Mouse (Mus musculus) hindbrain, embryonic 10.5 days (tissue): ENCODE measurements at regions not wholly inside any gene's neighbourhood (a gene's known extent, or its start where the extent isn't known, plus 50 kb on each side); places are given as distances from the start of the nearest gene placed in this dataset.

Source experiments
- DNase-seq: peaks from one replicate; pipeline ENCODE4 v3.0.0-alpha.2; 2017; ENCODE audit warnings: low spot score
- H3K27ac ChIP-seq: fragments of 300-500 bp; sonication (generic); 2 replicates; pipeline ENCODE4 v1.5.1; 2016; ENCODE audit warnings: mild to moderate bottlenecking, moderate library complexity
- H3K27me3 ChIP-seq: fragments of 300-500 bp; sonication (generic); 2 replicates; pipeline ENCODE4 v1.6.1; 2016; ENCODE audit warnings: mild to moderate bottlenecking; ENCODE audit not compliant: poor library complexity, insufficient read depth, severe bottlenecking
- H3K36me3 ChIP-seq: fragments of 300-500 bp; sonication (generic); 2 replicates; pipeline ENCODE4 v1.6.1; 2016; ENCODE audit warnings: mild to moderate bottlenecking, moderate library complexity
- H3K4me1 ChIP-seq: fragments of 300-500 bp; sonication (generic); replicated peaks from 2 replicates; pipeline ENCODE4 v1.6.1; 2016; ENCODE audit warnings: mild to moderate bottlenecking
- H3K4me3 ChIP-seq: fragments of 300-500 bp; sonication (generic); 2 replicates; pipeline ENCODE4 v1.5.1; 2016; ENCODE audit warnings: mild to moderate bottlenecking, moderate library complexity
- H3K9me3 ChIP-seq: fragments of 300-500 bp; sonication (generic); 2 replicates; pipeline ENCODE4 v1.6.1; 2016; ENCODE audit warnings: mild to moderate bottlenecking, moderate library complexity
- WGBS: fragments of 180-500 bp; shearing (Covaris S2); methylation state at CpG from one replicate; pipeline ENCODE4 v1.1.7; 2016; 5-methylcytosine and 5-hydroxymethylcytosine counted together

GRCm38 (mm10) chr10:16537660-16538059 is 1185.4 kb upstream of the Cited2 start:
- Histone ChIP-seq H3K27ac (no peak overlapping the region), H3K27me3 (no peaks in the 10 kb centered on the region), H3K4me1 (no peaks in the 10 kb centered on the region), H3K4me3 (no peak overlapping the region), H3K36me3 (no peaks in the 10 kb centered on the region), H3K9me3 (no peaks in the 10 kb centered on the region)
- WGBS = 59% methylated on average over 3 of the region's 3 CpGs
- no peak for DNase-seq

GRCm38 (mm10) chr10:16538379-16538778 is 1184.6 kb upstream of the Cited2 start:
- Histone ChIP-seq H3K27me3 (no peaks in the 10 kb centered on the region), H3K9me3 (no peaks in the 10 kb centered on the region), H3K27ac (no peak overlapping the region), H3K36me3 (no peaks in the 10 kb centered on the region), H3K4me1 (no peaks in the 10 kb centered on the region), H3K4me3 (no peak overlapping the region)
- 47% methylated on average over 1 of the region's 1 CpGs for WGBS
- DNase-seq = no peak

- WGBS = 15% methylated on average over 1 of the region's 1 CpGs
- H3K9me3 ChIP-seq = no peaks in the 10 kb centered on the region
- no peak overlapping the region for H3K4me3 ChIP-seq
- H3K27ac ChIP-seq = no peak overlapping the region
- H3K4me1 ChIP-seq = no peaks in the 10 kb centered on the region
- peak; percentile 28 for DNase-seq
- no peaks in the 10 kb centered on the region for H3K27me3 ChIP-seq
- no peaks in the 10 kb centered on the region for H3K36me3 ChIP-seq
These were observed 1177.6 kb upstream of the Cited2 start for GRCm38 (mm10) chr10:16545445-16545844.

- DNase-seq = no peak
- Histone ChIP-seq H3K4me3 (no peak overlapping the region), H3K27ac (no peak overlapping the region), H3K9me3 (no peaks in the 10 kb centered on the region), H3K36me3 (no peaks in the 10 kb centered on the region), H3K4me1 (no peaks in the 10 kb centered on the region), H3K27me3 (no peaks in the 10 kb centered on the region)
- WGBS = 76% methylated on average over 3 of the region's 3 CpGs
These were observed 1170.0 kb upstream of the Cited2 start for GRCm38 (mm10) chr10:16552861-16553635.

- H3K27ac ChIP-seq = no peak overlapping the region
- no peak overlapping the region for H3K4me3 ChIP-seq
- no peaks in the 10 kb centered on the region for H3K36me3 ChIP-seq
- 79% methylated on average over 1 of the region's 1 CpGs for WGBS
- H3K27me3 ChIP-seq = no peaks in the 10 kb centered on the region
- no peak for DNase-seq
- no peaks in the 10 kb centered on the region for H3K4me1 ChIP-seq
- H3K9me3 ChIP-seq = no peaks in the 10 kb centered on the region
These were observed 1148.5 kb upstream of the Cited2 start for GRCm38 (mm10) chr10:16574568-16574967.

- no peak overlapping the region for H3K27ac ChIP-seq
- no peaks in the 10 kb centered on the region for H3K36me3 ChIP-seq
- 88% methylated on average over 4 of the region's 4 CpGs for WGBS
- no peaks in the 10 kb centered on the region for H3K4me1 ChIP-seq
- H3K9me3 ChIP-seq = no peaks in the 10 kb centered on the region
- DNase-seq = no peak
- H3K4me3 ChIP-seq = no peak overlapping the region
- H3K27me3 ChIP-seq = no peaks in the 10 kb centered on the region
These were observed 1144.4 kb upstream of the Cited2 start for GRCm38 (mm10) chr10:16578554-16579078.

- Histone ChIP-seq H3K27ac (no peak overlapping the region), H3K4me1 (no peaks in the 10 kb centered on the region), H3K4me3 (no peak overlapping the region), H3K9me3 (no peaks in the 10 kb centered on the region), H3K27me3 (no peaks in the 10 kb centered on the region), H3K36me3 (no peaks in the 10 kb centered on the region)
- no peak for DNase-seq
- WGBS = 86% methylated on average over 3 of the region's 3 CpGs
These were observed 1142.8 kb upstream of the Cited2 start for GRCm38 (mm10) chr10:16580200-16580599.

- no peaks in the 10 kb centered on the region for H3K4me1 ChIP-seq
- no peak overlapping the region for H3K27ac ChIP-seq
- DNase-seq = no peak
- no peaks in the 10 kb centered on the region for H3K27me3 ChIP-seq
- H3K4me3 ChIP-seq = no peak overlapping the region
- H3K36me3 ChIP-seq = no peaks in the 10 kb centered on the region
- no peaks in the 10 kb centered on the region for H3K9me3 ChIP-seq
- 84% methylated on average over 2 of the region's 2 CpGs for WGBS
These were observed 1134.2 kb upstream of the Cited2 start for GRCm38 (mm10) chr10:16588833-16589232.

GRCm38 (mm10) chr10:16589399-16589798 is 1133.6 kb upstream of the Cited2 start:
- WGBS = 86% methylated on average over 3 of the region's 3 CpGs
- Histone ChIP-seq H3K9me3 (no peaks in the 10 kb centered on the region), H3K4me1 (no peaks in the 10 kb centered on the region), H3K4me3 (no peak overlapping the region), H3K27ac (no peak overlapping the region), H3K27me3 (no peaks in the 10 kb centered on the region), H3K36me3 (no peaks in the 10 kb centered on the region)
- DNase-seq = no peak

GRCm38 (mm10) chr10:16592870-16593269 is 1130.1 kb upstream of the Cited2 start:
- DNase-seq = no peak
- H3K4me3 ChIP-seq = no peak overlapping the region
- H3K9me3 ChIP-seq = no peaks in the 10 kb centered on the region
- no peaks in the 10 kb centered on the region for H3K4me1 ChIP-seq
- whole genome bisulfite sequencing = 90% methylated on average over 4 of the region's 4 CpGs
- no peaks in the 10 kb centered on the region for H3K36me3 ChIP-seq
- no peak overlapping the region for H3K27ac ChIP-seq
- no peaks in the 10 kb centered on the region for H3K27me3 ChIP-seq

- Histone ChIP-seq H3K27me3 (no peaks in the 10 kb centered on the region), H3K36me3 (no peaks in the 10 kb centered on the region), H3K4me3 (no peak overlapping the region), H3K9me3 (no peaks in the 10 kb centered on the region), H3K27ac (no peak overlapping the region), H3K4me1 (no peaks in the 10 kb centered on the region)
- WGBS = 85% methylated on average over 1 of the region's 1 CpGs
- no peak for DNase-seq
These were observed 1123.0 kb upstream of the Cited2 start for GRCm38 (mm10) chr10:16600041-16600440.

GRCm38 (mm10) chr10:16600551-16601224 is 1122.3 kb upstream of the Cited2 start:
- Histone ChIP-seq H3K27me3 (no peaks in the 10 kb centered on the region), H3K4me1 (no peaks in the 10 kb centered on the region), H3K36me3 (no peaks in the 10 kb centered on the region), H3K27ac (no peak overlapping the region), H3K4me3 (no peak overlapping the region), H3K9me3 (no peaks in the 10 kb centered on the region)
- 85% methylated on average over 10 of the region's 10 CpGs for WGBS
- no peak for DNase-seq

- no peaks in the 10 kb centered on the region for H3K9me3 ChIP-seq
- H3K36me3 ChIP-seq = no peaks in the 10 kb centered on the region
- no peak overlapping the region for H3K4me3 ChIP-seq
- WGBS = 60% methylated on average over 1 of the region's 1 CpGs
- H3K4me1 ChIP-seq = no peaks in the 10 kb centered on the region
- no peaks in the 10 kb centered on the region for H3K27me3 ChIP-seq
- DNase-seq = no peak
- H3K27ac ChIP-seq = no peak overlapping the region
These were observed 1121.8 kb upstream of the Cited2 start for GRCm38 (mm10) chr10:16601225-16601595.
